Mouse (Mus musculus): Measurements from ENCODE around the gene Wdr74. TPM values are rescaled to one million over a fixed set of nuclear protein-coding genes. Genes with fewer than 3 reads are reported as not detected.

Wdr74 gene
- polyA plus RNA-seq, 1 experiment from 2014 or later: 54.1 TPM

DNA sequence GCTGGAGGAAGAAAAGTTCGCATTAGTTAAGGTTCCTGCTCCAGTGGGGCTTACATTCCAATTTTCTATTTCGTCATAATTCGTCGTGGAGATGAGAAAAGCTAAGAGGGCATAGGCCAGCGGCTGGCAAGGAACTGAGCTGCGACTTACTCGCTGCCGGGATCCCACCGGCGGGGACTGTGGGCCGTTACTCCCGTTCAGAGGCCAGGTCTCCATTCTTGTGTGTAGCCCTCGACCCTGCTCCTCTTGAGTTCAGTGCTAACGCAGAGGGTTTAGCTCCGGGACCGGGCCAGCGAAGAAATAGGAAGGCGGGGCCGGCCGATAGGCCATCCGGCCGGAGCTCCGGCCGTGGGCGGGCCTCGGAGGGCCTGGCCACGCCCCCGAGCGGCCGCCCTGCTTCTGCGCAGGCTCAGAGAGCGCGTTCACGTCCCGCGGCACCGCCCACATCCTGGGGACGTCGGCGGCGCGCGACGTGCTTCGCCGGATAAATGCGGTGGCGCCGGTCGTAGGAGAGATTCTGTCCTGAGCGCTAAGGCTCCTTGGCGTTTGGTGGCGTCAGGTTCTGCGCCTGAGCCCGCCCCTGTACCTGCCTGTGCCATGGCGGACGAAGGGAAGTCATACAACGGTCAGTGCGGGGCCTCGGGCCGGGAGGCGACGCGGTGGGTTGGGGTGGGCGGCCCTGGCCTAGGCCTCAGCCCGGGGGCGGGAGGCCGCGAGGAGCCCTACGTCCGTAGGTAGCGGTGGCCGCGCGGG lies 21.2 kb downstream of the Wdr74 start, which contains the start of gene Nxf1:
Gene Nxf1 (plus strand): TSS at position 439 of the 753 bp plus-strand sequence.
- under 1% methylated on average over 74 of the region's 75 CpGs for WGBS
- peak within 1 kb of the TSS; percentile 73 for H3K4me3 ChIP-seq
- H3K9ac ChIP-seq: peak within 1 kb of the TSS; percentile 89
- peak; percentile 94 for ATAC-seq (ENCODE audit: extremely low read depth, insufficient number of reproducible peaks, low FRiP score, low TSS enrichment)
- H3K36me3 ChIP-seq: peaks cover 41% of the 10 kb centered on the region
- H3K4me1 ChIP-seq: peaks cover 35% of the 10 kb centered on the region
- H3K27me3 ChIP-seq (replicated peaks): no peaks in the 10 kb centered on the region
- H3K4me2 ChIP-seq: peak within 1 kb of the TSS; percentile 87
- peak within 1 kb of the TSS; percentile 89 for H3K27ac ChIP-seq (replicated peaks)
- no peaks in the 10 kb centered on the region for H3K9me3 ChIP-seq

DNA sequence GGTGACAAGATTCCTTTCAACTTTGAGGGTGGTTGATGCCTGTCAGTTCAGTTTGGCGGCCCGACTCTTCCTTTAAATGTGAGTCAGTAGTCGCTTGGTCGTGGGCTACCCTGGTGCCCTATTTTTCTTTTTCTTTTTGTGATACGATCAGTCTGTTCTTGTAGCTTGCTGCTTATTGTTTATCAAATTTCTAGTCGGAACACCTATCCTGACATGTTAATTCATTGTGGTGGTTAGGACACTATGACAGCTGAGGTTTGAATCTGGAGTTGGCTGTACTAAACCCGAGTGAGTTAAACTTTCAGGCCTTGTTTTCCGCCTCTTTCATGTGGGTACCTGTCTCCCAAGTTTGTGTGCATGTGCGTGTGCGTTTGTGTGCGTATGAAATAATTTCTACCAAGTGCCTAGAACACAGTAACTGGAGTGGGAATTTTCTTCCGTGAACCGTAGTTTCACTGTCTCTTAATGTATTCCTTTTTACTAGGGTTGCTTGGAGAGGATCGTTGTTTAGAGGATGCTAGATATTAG lies 21.9 kb downstream of the Wdr74 start:
- H3K27me3 ChIP-seq (replicated peaks): no peaks in the 10 kb centered on the region
- no peaks in the 10 kb centered on the region for H3K9me3 ChIP-seq
- H3K36me3 ChIP-seq: peaks cover 39% of the 10 kb centered on the region
- ATAC-seq (ENCODE audit: extremely low read depth, insufficient number of reproducible peaks, low FRiP score, low TSS enrichment): no peak
- peak overlapping the region; percentile 89 for H3K9ac ChIP-seq
- 3% methylated on average over 14 of the region's 14 CpGs for WGBS
- H3K4me1 ChIP-seq: peaks cover 35% of the 10 kb centered on the region
- peak overlapping the region; percentile 73 for H3K4me3 ChIP-seq
- H3K27ac ChIP-seq (replicated peaks): peak overlapping the region; percentile 89
- H3K4me2 ChIP-seq: peak overlapping the region; percentile 87

DNA sequence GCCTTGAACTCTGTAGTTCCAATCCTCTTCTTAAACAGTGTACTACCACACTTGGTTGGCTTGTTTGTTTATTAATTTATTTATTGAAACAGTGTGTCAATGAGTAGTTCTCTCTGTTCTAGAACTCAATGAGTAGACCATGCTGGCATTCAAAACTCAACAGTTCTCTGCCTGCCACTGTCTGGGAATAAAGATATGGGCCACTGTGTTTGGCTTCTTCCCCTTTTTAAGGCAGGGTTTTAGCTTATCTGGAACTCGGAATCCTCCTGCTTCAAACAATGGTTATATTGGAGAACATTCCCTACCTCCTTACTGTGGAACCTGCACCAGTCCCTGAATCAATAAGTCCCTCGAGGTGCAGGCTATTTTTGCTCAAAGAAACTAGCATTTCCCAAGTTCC lies 23.3 kb downstream of the Wdr74 start:
- Histone ChIP-seq H3K4me3 (peak overlapping the region; percentile 73), H3K4me1 (peaks cover 35% of the 10 kb centered on the region), H3K9ac (0 out of 2 replicates have a peak overlapping the region, but pooled peaks have one; percentile 89), H3K27me3 (replicated peaks) (no peaks in the 10 kb centered on the region), H3K9me3 (no peaks in the 10 kb centered on the region), H3K4me2 (peak overlapping the region; percentile 87), H3K27ac (replicated peaks) (no peak overlapping the region), H3K36me3 (peaks cover 39% of the 10 kb centered on the region)
- no peak for ATAC-seq (ENCODE audit: extremely low read depth, insufficient number of reproducible peaks, low FRiP score, low TSS enrichment)
- 70% methylated on average over 2 of the region's 2 CpGs for WGBS

DNA sequence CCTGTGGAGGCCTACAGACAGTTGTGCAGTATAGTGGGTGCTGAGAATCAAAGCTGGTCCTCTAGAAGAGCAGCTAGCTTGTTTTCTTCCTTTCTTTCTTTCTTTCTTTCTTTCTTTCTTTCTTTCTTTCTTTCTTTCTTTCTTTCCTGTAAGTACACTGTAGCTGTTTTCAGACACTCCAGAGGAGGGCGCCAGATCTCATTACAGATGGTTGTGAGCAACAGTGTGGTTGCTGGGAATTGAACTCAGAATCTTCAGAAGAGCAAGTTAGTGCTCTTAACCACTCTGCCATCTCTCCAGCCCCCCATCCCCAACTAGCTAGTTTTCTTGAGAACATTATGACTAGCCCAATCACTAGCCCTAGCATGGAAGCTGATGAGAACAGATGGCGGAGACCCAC lies 25.1 kb downstream of the Wdr74 start:
- Histone ChIP-seq H3K4me3 (no peak overlapping the region), H3K36me3 (peaks cover 41% of the 10 kb centered on the region), H3K27ac (replicated peaks) (no peak overlapping the region), H3K4me1 (peaks cover 26% of the 10 kb centered on the region), H3K9ac (no peak overlapping the region), H3K27me3 (replicated peaks) (no peaks in the 10 kb centered on the region), H3K9me3 (0 out of 2 replicates have a peak, but pooled peaks cover 4% of the 10 kb centered on the region), H3K4me2 (no peak overlapping the region)
- no peak for ATAC-seq (ENCODE audit: extremely low read depth, insufficient number of reproducible peaks, low FRiP score, low TSS enrichment)
- 90% methylated on average over 2 of the region's 2 CpGs for WGBS

DNA sequence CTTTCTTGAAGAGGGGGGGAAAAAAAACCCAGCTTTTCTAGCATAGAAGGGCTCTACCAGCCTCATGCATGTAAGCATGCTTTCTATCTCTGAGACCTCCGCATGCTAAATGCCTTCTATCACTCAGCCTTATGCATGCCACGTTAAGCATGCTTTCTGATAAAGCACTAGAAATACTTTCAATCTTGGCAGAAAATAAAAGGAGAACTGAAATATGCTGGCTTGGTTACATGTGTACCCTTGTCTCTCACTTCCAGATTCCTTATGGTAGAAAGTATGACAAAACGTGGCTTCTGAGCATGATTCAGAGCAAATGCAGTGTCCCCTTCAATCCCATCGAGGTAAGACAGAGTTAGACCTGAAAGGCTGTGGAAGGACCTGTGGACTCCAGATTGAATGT lies 27.6 kb downstream of the Wdr74 start:
- H3K4me1 ChIP-seq: peaks cover 10% of the 10 kb centered on the region
- no peak for ATAC-seq (ENCODE audit: extremely low read depth, insufficient number of reproducible peaks, low FRiP score, low TSS enrichment)

DNA sequence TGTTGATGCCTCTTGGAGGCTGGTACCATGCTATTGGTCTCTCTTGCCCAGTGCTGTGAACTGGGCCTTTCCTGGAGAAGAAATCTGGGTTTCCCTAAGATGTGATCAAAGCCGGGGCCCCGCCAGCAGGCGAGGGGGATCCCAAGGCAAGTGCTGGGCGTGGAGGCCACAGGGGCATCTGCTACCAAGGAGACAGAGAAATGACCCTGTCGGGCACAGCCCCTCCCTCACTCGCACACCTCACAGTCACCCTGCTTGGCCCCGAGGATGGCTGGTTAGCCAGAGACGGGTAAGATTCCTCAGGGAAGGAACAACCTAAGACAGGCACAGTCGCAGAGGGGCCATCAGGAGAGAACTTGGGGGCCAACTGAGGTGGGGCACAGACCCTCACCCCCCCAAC lies 29.9 kb downstream of the Wdr74 start:
- 0 out of 2 replicates have a peak, but pooled peaks cover 4% of the 10 kb centered on the region for H3K9me3 ChIP-seq
- peaks cover 86% of the 10 kb centered on the region for H3K36me3 ChIP-seq
- 92% methylated on average over 9 of the region's 9 CpGs for WGBS
- peaks cover 5% of the 10 kb centered on the region for H3K4me1 ChIP-seq
- no peak overlapping the region for H3K4me3 ChIP-seq
- H3K27me3 ChIP-seq (replicated peaks): no peaks in the 10 kb centered on the region
- no peak for ATAC-seq (ENCODE audit: extremely low read depth, insufficient number of reproducible peaks, low FRiP score, low TSS enrichment)
- no peak overlapping the region for H3K9ac ChIP-seq
- no peak overlapping the region for H3K4me2 ChIP-seq
- no peak overlapping the region for H3K27ac ChIP-seq (replicated peaks)

More for the DNA sequence above, 27.6 kb downstream of the Wdr74 start:
- Histone ChIP-seq H3K4me2 (no peak overlapping the region), H3K4me3 (no peak overlapping the region), H3K9ac (no peak overlapping the region), H3K9me3 (0 out of 2 replicates have a peak, but pooled peaks cover 4% of the 10 kb centered on the region), H3K36me3 (peaks cover 63% of the 10 kb centered on the region), H3K27ac (replicated peaks) (no peak overlapping the region), H3K27me3 (replicated peaks) (no peaks in the 10 kb centered on the region)
- 75% methylated on average over 4 of the region's 4 CpGs for WGBS

DNA sequence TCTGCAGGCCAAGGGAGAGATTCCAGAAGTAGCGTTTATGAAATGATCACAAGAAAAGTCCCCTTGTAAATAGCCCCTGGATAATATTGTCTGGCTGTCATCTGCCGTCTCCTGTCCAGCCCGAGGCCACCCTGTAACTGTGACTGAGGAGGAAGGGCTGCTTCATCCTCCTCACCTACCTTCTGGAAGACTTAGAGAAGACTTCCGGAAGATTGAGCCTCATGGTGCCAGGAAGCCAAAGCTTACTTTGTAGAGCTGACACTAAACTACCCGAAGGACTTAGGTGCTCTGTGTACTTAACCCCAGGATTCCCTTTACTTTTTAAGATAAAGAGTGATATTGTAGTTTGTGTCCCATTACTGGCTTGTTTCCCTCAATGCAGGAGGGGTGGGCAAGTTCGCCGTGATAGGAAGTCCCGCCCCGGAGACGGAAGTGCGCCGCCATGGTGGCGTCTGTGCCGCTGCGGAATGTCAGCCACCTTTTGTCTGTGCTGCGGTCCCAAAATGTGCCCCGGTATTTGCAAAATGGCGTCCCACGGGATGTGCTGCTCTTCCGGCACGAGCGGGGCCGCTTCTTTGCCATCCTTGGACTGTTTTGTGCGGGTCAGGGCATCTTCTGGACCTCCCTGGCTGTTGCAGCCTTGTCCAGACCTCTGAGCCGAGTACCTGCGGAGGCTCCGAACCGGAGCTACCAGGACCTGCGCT lies 35.1 kb downstream of the Wdr74 start, which contains the start of gene Tmem223:
Gene Tmem223 (plus strand): TSS at position 430 of the 704 bp plus-strand sequence.
- Histone ChIP-seq H3K4me1 (peaks cover 37% of the 10 kb centered on the region), H3K9me3 (no peaks in the 10 kb centered on the region), H3K27me3 (replicated peaks) (no peaks in the 10 kb centered on the region), H3K27ac (replicated peaks) (peak within 1 kb of the TSS; percentile 91), H3K36me3 (peaks cover 73% of the 10 kb centered on the region), H3K4me2 (peak within 1 kb of the TSS; percentile 87), H3K4me3 (peak within 1 kb of the TSS; percentile 93), H3K9ac (peak within 1 kb of the TSS; percentile 96)
- no peak for ATAC-seq (ENCODE audit: extremely low read depth, insufficient number of reproducible peaks, low FRiP score, low TSS enrichment)
- WGBS: 15% methylated on average over 29 of the region's 29 CpGs

DNA sequence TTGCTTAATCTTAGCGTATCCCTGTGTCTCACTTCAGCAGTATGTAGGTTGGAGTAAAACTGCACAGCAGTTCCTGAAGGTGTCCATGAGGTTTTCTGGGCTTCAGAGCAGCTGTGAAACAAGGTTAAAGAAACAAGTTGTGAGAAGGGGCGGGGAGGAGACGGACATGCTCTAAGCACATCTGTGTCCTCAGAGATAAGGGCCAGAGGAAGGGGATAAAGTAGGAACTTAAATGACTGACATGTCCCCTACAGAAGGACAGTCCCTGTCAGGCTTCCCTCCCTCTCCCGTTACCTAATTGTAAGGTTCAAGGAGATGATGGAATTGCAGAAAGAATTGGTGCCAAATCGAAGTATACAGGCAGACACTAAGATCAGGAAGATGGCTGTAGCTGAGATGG lies 37.4 kb downstream of the Wdr74 start:
- WGBS: 56% methylated on average over 5 of the region's 5 CpGs
- Histone ChIP-seq H3K4me1 (peaks cover 38% of the 10 kb centered on the region), H3K9me3 (no peaks in the 10 kb centered on the region), H3K27me3 (replicated peaks) (no peaks in the 10 kb centered on the region), H3K4me3 (peak overlapping the region; percentile 83), H3K27ac (replicated peaks) (peak overlapping the region; percentile 98), H3K36me3 (peaks cover 67% of the 10 kb centered on the region), H3K4me2 (peak overlapping the region; percentile 92), H3K9ac (peak overlapping the region; percentile 93)
- ATAC-seq (ENCODE audit: extremely low read depth, insufficient number of reproducible peaks, low FRiP score, low TSS enrichment): no peak

DNA sequence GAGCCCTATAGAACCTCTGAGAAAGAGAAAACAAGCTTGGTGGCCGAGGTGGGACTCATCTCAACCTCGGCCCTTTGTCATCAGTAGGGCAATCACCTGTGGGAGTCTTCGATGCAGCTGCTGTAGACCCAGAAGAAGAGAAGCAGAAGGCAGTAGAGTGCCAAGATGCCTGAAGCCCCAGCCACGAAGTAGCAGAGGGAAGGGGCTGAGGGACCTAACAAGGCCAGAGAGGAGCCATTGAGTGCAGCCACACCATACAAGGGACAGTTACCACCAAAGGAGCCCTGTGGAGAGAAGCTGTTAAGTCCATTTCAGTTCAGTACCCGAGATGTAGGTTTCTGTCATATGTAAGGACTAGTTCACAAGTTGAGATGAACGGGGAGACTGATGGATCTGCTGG lies 37.8 kb downstream of the Wdr74 start:
- Histone ChIP-seq H3K9me3 (no peaks in the 10 kb centered on the region), H3K36me3 (peaks cover 67% of the 10 kb centered on the region), H3K27ac (replicated peaks) (peak overlapping the region; percentile 98), H3K4me3 (peak overlapping the region; percentile 83), H3K4me2 (peak overlapping the region; percentile 92), H3K9ac (peak overlapping the region; percentile 93), H3K4me1 (peaks cover 38% of the 10 kb centered on the region), H3K27me3 (replicated peaks) (no peaks in the 10 kb centered on the region)
- WGBS: 45% methylated on average over 6 of the region's 6 CpGs
- no peak for ATAC-seq (ENCODE audit: extremely low read depth, insufficient number of reproducible peaks, low FRiP score, low TSS enrichment)

DNA sequence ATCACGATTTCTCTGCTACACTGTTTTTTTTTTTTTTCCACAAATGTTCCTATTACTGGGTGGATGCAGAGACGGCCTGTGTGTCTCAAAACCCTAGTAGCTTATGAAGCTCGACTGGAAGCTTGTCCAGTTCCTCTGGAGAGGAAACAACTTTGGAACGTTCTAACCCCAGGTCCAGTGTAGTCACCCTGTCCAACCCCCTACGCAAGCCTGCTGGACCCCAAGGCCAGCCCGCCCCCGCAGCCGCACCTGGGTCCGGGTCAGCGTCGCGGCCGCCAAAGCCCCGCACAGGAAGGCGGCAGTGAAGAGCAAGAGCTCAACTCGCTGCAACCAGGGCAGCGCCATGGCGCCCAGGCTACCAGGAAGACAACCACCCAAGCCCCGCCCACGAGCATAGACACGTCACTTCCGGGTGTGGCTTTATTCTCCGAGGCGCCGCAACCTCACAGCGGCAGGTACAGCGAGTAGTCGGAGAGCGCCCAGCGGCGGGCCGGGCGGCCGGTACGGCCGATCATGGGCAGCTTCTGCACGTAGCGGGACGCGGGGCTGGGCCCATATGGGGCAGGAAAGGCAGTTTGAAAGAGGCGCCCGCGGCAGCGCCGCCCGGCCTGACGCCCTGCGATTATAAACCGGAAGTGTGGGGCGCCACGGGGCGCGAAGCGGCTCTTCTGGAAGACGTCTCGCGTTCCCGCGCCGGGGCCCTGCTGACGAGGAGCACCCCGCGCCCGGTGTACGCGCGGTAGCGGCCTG lies 38.6 kb downstream of the Wdr74 start, which contains the start of gene Tmem179b:
Gene Tmem179b (minus strand): TSS at position 382 of the 750 bp plus-strand sequence.
- Histone ChIP-seq H3K27me3 (replicated peaks) (no peaks in the 10 kb centered on the region), H3K27ac (replicated peaks) (peak within 1 kb of the TSS; percentile 98), H3K9ac (peak within 1 kb of the TSS; percentile 93), H3K9me3 (no peaks in the 10 kb centered on the region), H3K4me3 (peak within 1 kb of the TSS; percentile 83), H3K4me2 (peak within 1 kb of the TSS; percentile 92), H3K36me3 (peaks cover 67% of the 10 kb centered on the region), H3K4me1 (peaks cover 38% of the 10 kb centered on the region)
- ATAC-seq (ENCODE audit: extremely low read depth, insufficient number of reproducible peaks, low FRiP score, low TSS enrichment): peak; percentile 87
- WGBS: under 1% methylated on average over 53 of the region's 68 CpGs
